Mouse (Mus musculus) CH12F3 (cell line): ENCODE results near the gene Wdr86.

Source experiments
- in situ Hi-C: fragments of 300-500 bp; cut with MboI; formaldehyde crosslinking; loops from 2 replicates; pipeline ENCODE4 v1.14.3; 2020; ENCODE audit warnings: low sequenced_read_pairs

Gene Wdr86

GRCm38 (mm10) chr5:24686176-24686575, 44.4 kb downstream of the Wdr86 start:
- in situ Hi-C loops: no loop called here

GRCm38 (mm10) chr5:24685366-24686093, 45.0 kb downstream of the Wdr86 start, which contains the start of gene Nub1:
Nub1 (plus strand) TSS chr5:24685532.
- in situ Hi-C loops: no loop called here

- in situ Hi-C loops: no loop called here
Measured at GRCm38 (mm10) chr5:24684578-24685365, 45.8 kb downstream of the Wdr86 start.

- in situ Hi-C loops: no loop called here
Measured at GRCm38 (mm10) chr5:24681436-24681835, 49.1 kb downstream of the Wdr86 start.

- in situ Hi-C loops: no loop called here
Measured at GRCm38 (mm10) chr5:24674238-24674637, 56.3 kb downstream of the Wdr86 start.
